Mouse (Mus musculus) hindbrain, embryonic 13.5 days (tissue): Measurements from ENCODE around the gene Zbtb25. TPM values are rescaled to one million over a fixed set of nuclear protein-coding genes. Genes with fewer than 3 reads are reported as not detected.

Source experiments
- ATAC-seq: fragments of 200-750 bp; cut with Nextera tagmentation; 2 replicates; pipeline ENCODE4 v1.8.0; 2017; ENCODE audit warnings: moderate TSS enrichment; ENCODE audit not compliant: low FRiP score
- H3K27ac ChIP-seq: fragments of 300-500 bp; sonication (generic); 2 replicates; pipeline ENCODE4 v1.5.1; 2015; ENCODE audit warnings: inconsistent platforms, mild to moderate bottlenecking, moderate library complexity
- H3K27me3 ChIP-seq: fragments of 300-500 bp; sonication (generic); 2 replicates; pipeline ENCODE4 v1.6.1; 2015; ENCODE audit warnings: mild to moderate bottlenecking, inconsistent platforms
- H3K36me3 ChIP-seq: fragments of 300-500 bp; sonication (generic); 2 replicates; pipeline ENCODE4 v1.6.1; 2015; ENCODE audit warnings: mild to moderate bottlenecking, inconsistent platforms
- H3K4me1 ChIP-seq: fragments of 300-500 bp; sonication (generic); replicated peaks from 2 replicates; pipeline ENCODE4 v1.6.1; 2015; ENCODE audit warnings: inconsistent platforms
- H3K4me2 ChIP-seq: fragments of 300-500 bp; sonication (generic); 2 replicates; pipeline ENCODE4 v1.6.1; 2015; ENCODE audit warnings: inconsistent platforms, mild to moderate bottlenecking, moderate library complexity
- H3K4me3 ChIP-seq: fragments of 300-500 bp; sonication (generic); 2 replicates; pipeline ENCODE4 v1.5.1; 2015; ENCODE audit warnings: mild to moderate bottlenecking, inconsistent platforms
- H3K9ac ChIP-seq: fragments of 300-500 bp; sonication (generic); 2 replicates; pipeline ENCODE4 v1.6.1; 2015; ENCODE audit warnings: mild to moderate bottlenecking, inconsistent platforms
- H3K9me3 ChIP-seq: fragments of 300-500 bp; sonication (generic); 2 replicates; pipeline ENCODE4 v1.6.1; 2016; ENCODE audit warnings: inconsistent platforms
- WGBS: fragments of 180-500 bp; shearing (Covaris S2); methylation state at CpG from one replicate; pipeline ENCODE4 v1.1.7; 2015; 5-methylcytosine and 5-hydroxymethylcytosine counted together
- polyA plus RNA-seq: library from polyadenylated mRNA; unstranded; fragments of >200 nt; fragmentation: Nextera tagmentation; extraction: Ambion mirVana; gene quantifications from 2 replicates; pipeline ENCODE4 v1.2.1, GENCODE M21; 2015

Gene Zbtb25
- polyA plus RNA-seq, 1 experiment from 2014 or later = 14.9 TPM

GRCm38 (mm10) chr12:76373991-76374390 lies 4.6 kb upstream of the Zbtb25 start:
- H3K27me3 ChIP-seq = no peaks in the 10 kb centered on the region
- no peak for ATAC-seq
- 69% methylated on average over 6 of the region's 6 CpGs for WGBS

DNA sequence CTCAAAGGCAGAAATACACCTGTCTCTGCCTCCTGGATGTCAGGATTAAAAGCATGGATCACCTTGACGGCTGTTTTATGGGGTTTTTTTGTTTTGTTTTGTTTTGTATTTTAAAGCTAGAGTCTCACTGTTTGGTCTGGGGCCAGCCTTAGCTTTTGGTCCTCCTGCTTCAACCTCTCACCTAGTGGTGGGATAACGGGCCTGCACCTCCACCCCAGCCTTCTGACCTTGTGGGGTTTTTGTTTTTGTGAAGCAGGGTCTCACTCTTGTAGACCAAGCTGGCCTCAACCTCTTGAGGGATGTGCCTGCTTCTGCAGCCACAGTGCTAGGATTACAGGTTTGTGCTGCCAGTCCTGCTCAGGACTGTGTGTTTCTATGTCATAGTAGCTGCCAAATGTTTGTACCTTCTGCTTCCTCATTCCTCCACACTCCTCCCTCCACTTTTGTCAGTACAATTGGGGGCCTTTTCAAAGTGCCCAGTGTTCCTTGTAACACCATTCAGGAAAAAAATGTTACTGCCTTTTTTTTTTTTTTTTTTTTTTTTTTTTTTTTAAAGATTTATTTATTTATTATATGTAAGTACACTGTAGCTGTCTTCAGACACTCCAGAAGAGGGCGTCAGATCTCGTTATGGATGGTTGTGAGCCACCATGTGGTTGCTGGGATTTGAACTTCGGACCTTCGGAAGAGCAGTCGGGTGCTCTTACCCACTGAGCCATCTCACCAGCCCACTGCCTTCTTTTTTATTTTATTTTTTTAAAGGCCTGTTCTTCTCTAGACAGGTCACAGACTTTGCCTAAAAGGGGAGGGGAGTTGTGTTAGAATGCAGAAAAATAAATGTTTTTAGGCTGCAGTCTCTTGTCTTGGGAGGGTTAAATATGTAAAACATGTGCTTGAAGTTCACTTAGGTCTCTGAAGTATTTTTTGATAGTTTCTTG lies 3.7 kb upstream of the Zbtb25 start:
- 76% methylated on average over 6 of the region's 7 CpGs for WGBS
- no peaks in the 10 kb centered on the region for H3K27me3 ChIP-seq
- H3K9me3 ChIP-seq = no peaks in the 10 kb centered on the region
- H3K4me3 ChIP-seq = no peak overlapping the region
- H3K9ac ChIP-seq = no peak overlapping the region
- no peak for ATAC-seq
- H3K4me1 ChIP-seq = peaks cover 25% of the 10 kb centered on the region
- no peak overlapping the region for H3K27ac ChIP-seq
- H3K36me3 ChIP-seq = no peaks in the 10 kb centered on the region
- H3K4me2 ChIP-seq = no peak overlapping the region

More at GRCm38 (mm10) chr12:76373991-76374390, 4.6 kb upstream of the Zbtb25 start:
- H3K4me2 ChIP-seq = no peak overlapping the region
- H3K27ac ChIP-seq = no peak overlapping the region
- no peak overlapping the region for H3K4me3 ChIP-seq
- H3K36me3 ChIP-seq = no peaks in the 10 kb centered on the region
- H3K9me3 ChIP-seq = no peaks in the 10 kb centered on the region
- peaks cover 18% of the 10 kb centered on the region for H3K4me1 ChIP-seq
- H3K9ac ChIP-seq = no peak overlapping the region

DNA sequence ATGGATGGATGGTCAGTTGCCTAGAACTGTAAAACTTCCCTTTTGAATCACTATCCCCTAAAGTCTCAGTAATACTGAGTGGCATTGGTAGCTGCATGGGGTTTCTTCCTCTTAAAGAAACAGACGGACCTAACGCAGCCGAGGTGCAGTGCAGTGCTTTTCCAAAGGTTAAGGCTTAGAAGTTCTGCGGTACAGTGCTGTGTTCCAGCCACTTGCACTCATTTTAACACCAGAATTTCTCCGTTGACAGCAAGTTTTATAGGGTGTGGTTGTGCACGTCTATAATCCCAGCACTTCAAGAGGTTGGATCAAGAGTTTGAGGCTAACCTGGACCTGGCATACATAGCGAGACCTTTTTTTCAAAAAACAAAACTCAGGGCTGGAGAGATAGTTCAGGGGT lies 2.6 kb upstream of the Zbtb25 start:
- peak overlapping the region; percentile 84 for H3K4me2 ChIP-seq
- no peak for ATAC-seq
- H3K9me3 ChIP-seq = no peaks in the 10 kb centered on the region
- H3K36me3 ChIP-seq = no peaks in the 10 kb centered on the region
- H3K4me1 ChIP-seq = peaks cover 36% of the 10 kb centered on the region
- 46% methylated on average over 7 of the region's 7 CpGs for WGBS
- H3K9ac ChIP-seq = no peak overlapping the region; the same call in 1 of the 2 replicates
- no peaks in the 10 kb centered on the region for H3K27me3 ChIP-seq
- no peak overlapping the region for H3K27ac ChIP-seq
- H3K4me3 ChIP-seq = peak overlapping the region; percentile 90

GRCm38 (mm10) chr12:76370831-76371571 lies 1.6 kb upstream of the Zbtb25 start:
- peaks cover 39% of the 10 kb centered on the region for H3K4me1 ChIP-seq
- ATAC-seq = peak; percentile 14; the same call in 1 of the 2 replicates
- peak overlapping the region; percentile 90 for H3K4me3 ChIP-seq

DNA sequence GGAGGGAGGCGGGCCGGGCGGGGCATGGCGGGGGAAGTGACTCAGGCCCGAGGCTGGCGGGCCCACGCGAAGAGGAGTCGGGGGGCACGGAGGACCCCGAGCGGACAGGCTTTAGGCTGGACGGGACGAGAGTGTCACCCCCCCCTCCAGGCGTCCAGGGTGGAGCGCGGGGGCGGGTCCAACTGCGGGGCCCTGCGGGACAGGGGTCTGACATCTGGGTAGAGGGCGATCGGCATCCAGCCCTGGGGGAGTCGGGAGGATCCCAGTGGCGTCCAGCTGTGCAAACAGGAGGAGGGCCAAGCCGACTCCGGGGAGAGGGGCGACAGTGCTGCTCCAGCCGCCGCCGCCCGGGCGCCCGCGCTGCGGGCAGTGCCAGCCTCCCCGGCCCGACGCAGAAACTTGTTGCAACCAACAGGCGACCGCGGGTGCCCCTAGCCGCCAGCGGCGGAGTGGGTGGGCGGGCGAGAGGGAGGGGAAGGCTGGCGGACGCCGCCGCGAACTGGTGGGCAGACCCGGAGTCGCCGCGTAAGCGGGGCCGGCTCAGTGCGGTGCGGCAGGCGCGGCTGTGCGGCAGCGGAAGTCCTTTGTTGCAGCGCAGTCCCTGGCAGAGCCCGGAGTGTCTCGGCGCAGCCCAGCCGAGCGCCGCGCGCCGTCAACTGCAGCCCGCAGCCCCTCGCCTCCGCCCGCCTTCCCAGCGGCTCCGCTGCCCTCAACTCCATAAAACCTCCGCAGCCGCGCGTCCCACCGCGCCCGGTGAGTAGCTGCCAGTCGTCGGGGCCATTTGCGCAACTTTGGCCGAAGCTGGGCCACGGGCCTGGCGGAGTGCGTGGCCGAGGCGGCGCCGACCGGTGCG lies 802 bp upstream of the Zbtb25 start, which contains the start of gene Zbtb1:
TSS of gene Zbtb1 (plus strand) at position 289 of the 853 bp plus-strand sequence.
- Histone ChIP-seq H3K9ac (peak within 1 kb of the TSS; percentile 97), H3K36me3 (no peaks in the 10 kb centered on the region), H3K4me1 (peaks cover 39% of the 10 kb centered on the region), H3K27ac (peak within 1 kb of the TSS; percentile 98), H3K9me3 (no peaks in the 10 kb centered on the region), H3K27me3 (no peaks in the 10 kb centered on the region), H3K4me3 (peak within 1 kb of the TSS; percentile 90), H3K4me2 (peak within 1 kb of the TSS; percentile 84)
- WGBS = under 1% methylated on average over 93 of the region's 99 CpGs
- peak; percentile 61 for ATAC-seq

More at GRCm38 (mm10) chr12:76370831-76371571, 1.6 kb upstream of the Zbtb25 start:
- peak overlapping the region; percentile 98 for H3K27ac ChIP-seq
- H3K4me2 ChIP-seq = peak overlapping the region; percentile 84
- 0% methylated on average over 50 of the region's 63 CpGs for WGBS
- H3K9ac ChIP-seq = peak overlapping the region; percentile 97
- no peaks in the 10 kb centered on the region for H3K36me3 ChIP-seq
- no peaks in the 10 kb centered on the region for H3K27me3 ChIP-seq
- H3K9me3 ChIP-seq = no peaks in the 10 kb centered on the region

DNA sequence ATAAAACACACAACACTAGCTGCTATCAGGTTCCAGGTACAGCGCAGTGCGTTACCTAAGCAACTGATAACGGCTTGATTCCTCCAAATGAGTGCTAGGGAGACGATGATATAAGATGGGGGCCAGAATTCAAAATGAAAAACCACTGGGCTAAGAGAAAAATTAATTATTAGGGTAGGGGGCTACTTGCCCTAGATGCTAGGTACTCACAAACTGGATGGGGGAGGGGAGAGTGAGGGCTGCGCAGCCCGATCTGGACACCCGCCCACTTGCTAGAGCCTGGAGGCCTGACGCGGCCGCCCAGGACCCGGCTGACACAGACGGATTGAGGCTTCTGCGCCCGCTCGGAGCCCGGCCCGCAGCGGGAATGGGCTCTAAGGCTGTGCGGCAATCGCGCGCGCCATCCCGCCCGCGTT lies 604 bp downstream of the Zbtb25 start:
- H3K27ac ChIP-seq = peak overlapping the region; percentile 98
- H3K4me3 ChIP-seq = peak overlapping the region; percentile 90
- H3K27me3 ChIP-seq = no peaks in the 10 kb centered on the region
- H3K9ac ChIP-seq = peak overlapping the region; percentile 97
- peak overlapping the region; percentile 84 for H3K4me2 ChIP-seq
- ATAC-seq = peak; percentile 58
- under 1% methylated on average over 26 of the region's 26 CpGs for WGBS
- no peaks in the 10 kb centered on the region for H3K9me3 ChIP-seq
- H3K36me3 ChIP-seq = no peaks in the 10 kb centered on the region
- peaks cover 39% of the 10 kb centered on the region for H3K4me1 ChIP-seq

GRCm38 (mm10) chr12:76368201-76368789 lies 1.1 kb downstream of the Zbtb25 start:
- ATAC-seq = no peak
- peaks cover 39% of the 10 kb centered on the region for H3K4me1 ChIP-seq
- no peaks in the 10 kb centered on the region for H3K27me3 ChIP-seq
- peak overlapping the region; percentile 97 for H3K9ac ChIP-seq
- no peaks in the 10 kb centered on the region for H3K36me3 ChIP-seq
- H3K9me3 ChIP-seq = no peaks in the 10 kb centered on the region
- WGBS = 9% methylated on average over 9 of the region's 9 CpGs
- peak overlapping the region; percentile 84 for H3K4me2 ChIP-seq
- H3K4me3 ChIP-seq = peak overlapping the region; percentile 90
- H3K27ac ChIP-seq = peak overlapping the region; percentile 98

DNA sequence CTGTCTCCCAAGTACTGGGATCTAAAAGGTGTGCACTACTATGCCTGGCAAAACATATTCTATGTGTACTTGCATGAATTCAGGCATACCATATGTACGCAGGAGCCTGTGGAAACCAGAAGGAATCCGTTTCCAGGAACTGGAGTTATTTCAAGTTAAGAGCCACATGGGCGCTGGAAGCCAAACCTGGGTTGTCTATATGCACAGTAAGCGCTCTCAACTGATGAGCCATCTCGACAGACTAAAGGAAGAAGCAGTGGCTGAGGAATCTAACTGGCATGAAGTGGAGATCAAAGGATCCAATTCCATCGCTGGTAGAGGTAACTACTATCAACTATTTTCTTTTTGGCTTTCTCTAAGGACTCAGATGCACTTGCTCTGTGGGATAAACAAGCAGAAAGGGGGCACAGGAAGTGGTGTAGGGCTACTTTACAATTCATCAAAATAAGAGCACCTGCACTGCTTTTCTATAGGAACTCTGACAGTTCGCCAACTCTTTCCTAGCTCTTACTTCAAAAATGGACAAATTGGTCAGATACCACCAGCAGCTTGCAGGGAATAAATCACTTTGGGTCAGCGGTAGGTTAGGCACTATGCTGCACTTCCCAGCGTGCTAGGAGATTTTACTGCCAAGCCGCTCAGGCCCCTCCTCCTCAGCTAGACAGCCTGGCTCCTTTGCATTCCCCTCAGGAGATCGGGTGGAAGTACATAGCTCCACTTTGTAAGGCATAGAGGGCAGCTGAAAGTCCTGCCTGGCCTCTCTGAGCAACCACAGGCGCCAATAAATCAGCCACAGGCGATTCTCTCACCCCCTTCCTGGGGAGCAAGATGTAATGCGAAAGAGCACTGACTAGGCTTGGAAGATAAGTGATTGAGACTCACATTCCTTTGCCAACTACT lies 2.1 kb downstream of the Zbtb25 start:
- H3K4me2 ChIP-seq = peak overlapping the region; percentile 84
- H3K9me3 ChIP-seq = no peaks in the 10 kb centered on the region
- H3K9ac ChIP-seq = peak overlapping the region; percentile 97
- 26% methylated on average over 14 of the region's 14 CpGs for WGBS
- no peaks in the 10 kb centered on the region for H3K27me3 ChIP-seq
- H3K4me3 ChIP-seq = peak overlapping the region; percentile 90
- peaks cover 32% of the 10 kb centered on the region for H3K4me1 ChIP-seq
- H3K36me3 ChIP-seq = no peaks in the 10 kb centered on the region
- no peak overlapping the region for H3K27ac ChIP-seq
- ATAC-seq = no peak

DNA sequence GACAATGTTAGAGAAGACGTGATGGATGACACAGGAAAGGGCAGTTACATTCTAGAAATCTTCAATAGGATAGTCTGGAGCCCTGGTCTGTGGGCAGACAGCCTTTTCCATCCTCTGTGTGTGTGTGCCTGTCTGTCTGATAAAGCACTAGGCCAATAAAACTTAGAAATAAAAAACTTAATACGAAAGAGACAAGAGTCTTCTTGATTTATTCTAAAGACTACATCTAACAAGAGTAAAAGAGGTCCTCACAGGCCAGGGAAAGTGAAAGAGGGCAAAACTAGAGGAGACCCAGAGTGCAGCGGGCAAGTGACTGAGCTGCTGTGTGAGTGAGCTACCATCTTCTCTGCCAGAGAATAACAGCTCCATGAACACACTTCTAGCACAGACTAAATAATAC lies 3.1 kb downstream of the Zbtb25 start:
- H3K4me2 ChIP-seq = no peak overlapping the region
- no peaks in the 10 kb centered on the region for H3K9me3 ChIP-seq
- no peak overlapping the region for H3K27ac ChIP-seq
- no peak for ATAC-seq
- H3K4me3 ChIP-seq = no peak overlapping the region
- 83% methylated on average over 3 of the region's 3 CpGs for WGBS
- no peaks in the 10 kb centered on the region for H3K36me3 ChIP-seq
- H3K4me1 ChIP-seq = peaks cover 22% of the 10 kb centered on the region
- 0 out of 2 replicates have a peak overlapping the region, but pooled peaks have one; percentile 1 for H3K9ac ChIP-seq
- no peaks in the 10 kb centered on the region for H3K27me3 ChIP-seq

- ATAC-seq = no peak
- Histone ChIP-seq H3K9ac (no peak overlapping the region), H3K27me3 (no peaks in the 10 kb centered on the region), H3K27ac (no peak overlapping the region), H3K4me3 (no peak overlapping the region), H3K9me3 (no peaks in the 10 kb centered on the region), H3K4me2 (no peak overlapping the region), H3K4me1 (peaks cover 6% of the 10 kb centered on the region), H3K36me3 (no peaks in the 10 kb centered on the region; the same call in 1 of the 2 replicates)
- WGBS = 92% methylated on average over 9 of the region's 9 CpGs
These were observed 7.1 kb downstream of the Zbtb25 start for GRCm38 (mm10) chr12:76362303-76362676.
